Mouse (Mus musculus) myocyte (in vitro differentiated cells): ENCODE data around the gene Pkn1. TPM values are rescaled to one million over a fixed set of nuclear protein-coding genes. Genes with fewer than 3 reads are reported as not detected.

Experiments
- H3K27me3 ChIP-seq: one replicate; pipeline ENCODE4 v1.6.1; 2011; ENCODE audit not compliant: control insufficient read depth, insufficient read depth, insufficient read length
- H3K36me3 ChIP-seq: one replicate; pipeline ENCODE4 v1.6.1; 2011; ENCODE audit not compliant: control insufficient read depth, insufficient read depth
- H3K4me2 ChIP-seq: one replicate; pipeline ENCODE4 v1.6.1; 2011; ENCODE audit warnings: low read depth, control low read depth
- H3K4me3 ChIP-seq: one replicate; pipeline ENCODE4 v1.5.1; 2011; ENCODE audit warnings: mild to moderate bottlenecking, control low read depth, moderate library complexity
- H3K79me2 ChIP-seq: one replicate; pipeline ENCODE4 v1.6.1; 2011; ENCODE audit not compliant: control insufficient read depth, insufficient read depth
- H3ac ChIP-seq: one replicate; pipeline ENCODE4 v1.6.1; 2011; ENCODE audit not compliant: control insufficient read depth, insufficient read length
- CEBPB ChIP-seq: IDR thresholded peaks from 2 replicates; pipeline ENCODE4 v1.6.1; 2011; ENCODE audit warnings: mild to moderate bottlenecking, moderate library complexity; ENCODE audit not compliant: poor library complexity, insufficient read depth, severe bottlenecking
- E2F4 ChIP-seq: IDR thresholded peaks from one replicate; pipeline ENCODE4 v1.6.1; 2011; ENCODE audit warnings: mild to moderate bottlenecking, control low read depth, moderate library complexity; ENCODE audit not compliant: insufficient read depth
- MAX ChIP-seq: IDR thresholded peaks from one replicate; pipeline ENCODE4 v1.6.1; 2011; ENCODE audit warnings: low read depth, mild to moderate bottlenecking, control low read depth
- MYOD1 ChIP-seq, 3 experiments: IDR thresholded peaks; one replicate each; pipeline ENCODE4 v1.6.1; 2011; ENCODE audit warnings: control low read depth in 2 of 3, low read depth in 2 of 3, mild to moderate bottlenecking in 2 of 3, moderate library complexity in 1 of 3; ENCODE audit not compliant: insufficient read length in 2 of 3, control insufficient read depth in 1 of 3
- MYOG ChIP-seq, 3 experiments: IDR thresholded peaks; one replicate each; pipeline ENCODE4 v1.6.1; 2011; ENCODE audit warnings: control low read depth in 2 of 3, low read depth in 2 of 3, mild to moderate bottlenecking in 2 of 3; ENCODE audit not compliant: insufficient read length in 2 of 3, control insufficient read depth in 1 of 3, insufficient read depth in 1 of 3
- POLR2A ChIP-seq: IDR thresholded peaks from one replicate; pipeline ENCODE4 v1.6.1; 2011; ENCODE audit warnings: low read depth, mild to moderate bottlenecking, control low read depth, moderate library complexity; ENCODE audit not compliant: insufficient read length
- POLR2AphosphoS2 ChIP-seq: IDR thresholded peaks from one replicate; pipeline ENCODE4 v1.6.1; 2011; ENCODE audit warnings: low read depth, control low read depth; ENCODE audit not compliant: insufficient read length
- REST ChIP-seq: IDR thresholded peaks from one replicate; pipeline ENCODE4 v1.6.1; 2011; ENCODE audit warnings: mild to moderate bottlenecking, control low read depth, moderate library complexity; ENCODE audit not compliant: insufficient read depth, insufficient read length
- SRF ChIP-seq: IDR thresholded peaks from one replicate; pipeline ENCODE4 v1.6.1; 2011; ENCODE audit warnings: low read depth; ENCODE audit not compliant: control insufficient read depth, insufficient read length
- TCF12 ChIP-seq: IDR thresholded peaks from one replicate; pipeline ENCODE4 v1.6.1; 2011; ENCODE audit warnings: mild to moderate bottlenecking, control low read depth; ENCODE audit not compliant: poor library complexity, insufficient read depth, severe bottlenecking
- TCF3 ChIP-seq: IDR thresholded peaks from one replicate; pipeline ENCODE4 v1.6.1; 2011; ENCODE audit warnings: low read depth, control low read depth; ENCODE audit not compliant: insufficient read length
- USF1 ChIP-seq: IDR thresholded peaks from one replicate; pipeline ENCODE4 v1.6.1; 2011; ENCODE audit warnings: low read depth, mild to moderate bottlenecking, control low read depth, moderate library complexity
- polyA plus RNA-seq: library from polyadenylated mRNA; unstranded; fragments of >200 nt; fragmentation: generic; extraction: Trizol; gene quantifications from one replicate; pipeline ENCODE4 v1.2.1, GENCODE M21; 2012; ENCODE audit warnings: missing spikeins

Gene Pkn1
- polyA plus RNA-seq, 1 experiment = 34.1 TPM

DNA sequence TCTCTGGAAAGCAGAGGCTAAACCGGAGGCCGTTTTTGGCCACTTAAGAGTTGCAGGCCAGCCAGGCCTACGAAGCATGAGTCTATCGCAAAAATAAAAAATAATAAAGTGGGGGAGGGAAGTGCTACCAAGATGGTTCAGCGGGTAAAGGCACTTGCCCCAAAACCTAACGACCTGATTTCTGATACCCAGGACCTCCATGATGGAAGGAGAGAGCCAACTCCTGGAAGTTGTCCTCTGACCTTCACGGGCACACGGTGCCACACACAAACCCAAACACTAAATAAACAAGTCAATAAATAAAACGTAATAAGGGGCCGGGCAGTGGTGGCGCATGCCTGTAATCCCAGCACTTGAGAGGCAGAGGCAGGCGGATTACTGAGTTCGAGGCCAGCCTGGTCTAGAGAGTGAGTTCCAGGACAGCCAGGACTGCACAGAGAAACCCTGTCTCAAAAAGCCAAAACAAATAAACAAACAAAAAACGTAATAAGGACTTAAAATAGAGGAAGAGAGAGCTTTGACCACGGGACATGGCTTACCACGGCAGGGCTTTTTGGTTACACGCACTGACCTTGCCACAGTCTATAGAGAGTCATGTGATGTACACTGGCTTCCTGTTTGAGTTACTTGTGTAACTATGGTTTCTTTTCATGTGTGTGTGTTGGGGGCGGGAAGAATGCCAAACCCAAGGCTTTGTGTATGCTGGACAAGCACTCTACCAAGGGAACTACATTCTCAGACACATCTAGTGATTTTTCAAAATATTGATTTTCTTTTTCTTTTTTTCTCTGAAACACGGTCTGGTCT, 43.1 kb upstream of the Pkn1 start:
- Histone ChIP-seq H3K4me2 (peak overlapping the region; percentile 78), H3K27me3 (no peaks in the 10 kb centered on the region), H3K4me3 (peak overlapping the region; percentile 79), H3ac (peak overlapping the region; percentile 41), H3K36me3 (no peaks in the 10 kb centered on the region), H3K79me2 (peaks cover 17% of the 10 kb centered on the region)
- TF ChIP-seq MAX (no peak), USF1 (peak; percentile 19), E2F4 (no peak), CEBPB (no peak), MYOD1 (IDR thresholded peaks at IDR 0.05; ENCODE audit: control insufficient read depth in 1 of 3, insufficient read length in 2 of 3, low read depth in 2 of 3) (no peak), REST (no peak), MYOG (IDR thresholded peaks at IDR 0.05; ENCODE audit: control insufficient read depth in 1 of 3, insufficient read depth in 1 of 3, insufficient read length in 2 of 3, low read depth in 2 of 3) (no peak)

DNA sequence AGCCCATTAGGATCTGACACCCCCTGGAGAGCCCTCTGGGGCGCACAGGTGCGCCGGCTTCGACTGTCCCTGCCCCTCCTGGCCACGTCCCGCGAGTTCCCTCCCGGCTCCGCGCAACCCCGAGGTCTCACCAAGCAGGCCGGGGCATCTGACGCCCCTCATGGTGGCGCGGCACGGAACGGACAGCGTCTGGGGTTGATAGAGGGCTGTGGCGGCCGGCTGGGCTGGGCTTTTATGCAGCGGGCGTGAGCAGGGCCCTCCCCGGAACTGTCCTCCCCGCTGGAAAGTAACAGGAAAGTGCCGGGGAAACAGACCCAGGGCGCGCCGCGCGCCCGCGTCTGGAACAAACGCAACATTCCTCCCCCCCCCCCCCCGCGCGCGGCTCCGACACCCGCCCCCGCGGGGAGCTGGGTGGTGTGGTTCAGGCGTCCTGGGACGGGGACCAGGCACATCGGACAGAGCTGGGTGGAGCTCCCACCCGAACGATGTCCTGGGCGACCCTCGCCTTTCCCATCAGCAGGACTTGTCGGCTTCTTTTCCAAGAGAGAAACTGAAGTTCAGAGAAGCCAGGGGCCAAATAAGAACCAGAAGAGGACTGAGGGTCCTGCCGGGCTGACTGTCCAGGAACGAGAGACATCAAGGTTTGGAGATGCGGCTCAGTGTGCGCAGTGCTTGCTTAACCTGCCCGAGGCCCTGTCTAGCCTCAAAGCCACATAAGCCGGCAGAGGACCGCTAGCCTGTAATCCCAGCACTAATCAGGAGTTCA, 42.2 kb upstream of the Pkn1 start, which contains the start of gene Adgre5:
Gene Adgre5, minus strand, starts transcription at position 351 of the 766 bp plus-strand sequence.
- H3K4me3 ChIP-seq = peak within 1 kb of the TSS; percentile 79
- H3K36me3 ChIP-seq = no peaks in the 10 kb centered on the region
- H3K4me2 ChIP-seq = peak within 1 kb of the TSS; percentile 85
- peak within 1 kb of the TSS; percentile 41 for H3ac ChIP-seq
- TF ChIP-seq POLR2AphosphoS2 = peak; percentile 74
- no peak for TF ChIP-seq REST
- TF ChIP-seq MYOG (IDR thresholded peaks at IDR 0.05; ENCODE audit: control insufficient read depth in 1 of 3, insufficient read depth in 1 of 3, insufficient read length in 2 of 3, low read depth in 2 of 3) = peak in 1 of 3 experiments; percentile 31
- TF ChIP-seq TCF3 = no peak
- no peak for TF ChIP-seq TCF12
- peak; percentile 89 for TF ChIP-seq POLR2A
- no peak for TF ChIP-seq SRF
- TF ChIP-seq MYOD1 (IDR thresholded peaks at IDR 0.05; ENCODE audit: control insufficient read depth in 1 of 3, insufficient read length in 2 of 3, low read depth in 2 of 3) = peak in 1 of 3 experiments; percentile 43
- H3K27me3 ChIP-seq = no peaks in the 10 kb centered on the region
- peaks cover 26% of the 10 kb centered on the region for H3K79me2 ChIP-seq

DNA sequence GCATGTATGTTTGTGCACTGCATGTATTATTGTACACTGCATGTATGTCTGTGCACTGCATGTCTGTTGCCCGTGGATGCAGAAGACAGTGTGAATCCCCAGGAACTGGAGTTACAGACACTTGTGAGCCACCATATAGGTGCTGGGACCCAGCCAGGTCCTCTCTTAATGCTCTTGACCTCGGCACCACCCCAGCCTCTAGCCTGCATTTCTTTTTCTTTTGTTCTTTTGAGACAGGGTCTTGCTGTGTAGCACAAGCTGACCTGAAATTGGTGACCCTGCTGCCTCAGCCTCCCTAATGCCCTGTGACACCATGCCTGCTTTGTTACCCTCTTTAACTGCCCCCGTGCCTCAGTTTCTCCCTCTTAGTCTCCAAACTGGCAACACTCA, 41.6 kb upstream of the Pkn1 start:
- peak overlapping the region; percentile 79 for H3K4me3 ChIP-seq
- peaks cover 32% of the 10 kb centered on the region for H3K79me2 ChIP-seq
- no peaks in the 10 kb centered on the region for H3K36me3 ChIP-seq
- peak; percentile 24 for TF ChIP-seq POLR2A
- TF ChIP-seq POLR2AphosphoS2 = no peak
- no peak for TF ChIP-seq MAX
- TF ChIP-seq TCF3 = no peak
- no peak for TF ChIP-seq E2F4
- H3K4me2 ChIP-seq = peak overlapping the region; percentile 85
- no peaks in the 10 kb centered on the region for H3K27me3 ChIP-seq
- peak overlapping the region; percentile 41 for H3ac ChIP-seq

DNA sequence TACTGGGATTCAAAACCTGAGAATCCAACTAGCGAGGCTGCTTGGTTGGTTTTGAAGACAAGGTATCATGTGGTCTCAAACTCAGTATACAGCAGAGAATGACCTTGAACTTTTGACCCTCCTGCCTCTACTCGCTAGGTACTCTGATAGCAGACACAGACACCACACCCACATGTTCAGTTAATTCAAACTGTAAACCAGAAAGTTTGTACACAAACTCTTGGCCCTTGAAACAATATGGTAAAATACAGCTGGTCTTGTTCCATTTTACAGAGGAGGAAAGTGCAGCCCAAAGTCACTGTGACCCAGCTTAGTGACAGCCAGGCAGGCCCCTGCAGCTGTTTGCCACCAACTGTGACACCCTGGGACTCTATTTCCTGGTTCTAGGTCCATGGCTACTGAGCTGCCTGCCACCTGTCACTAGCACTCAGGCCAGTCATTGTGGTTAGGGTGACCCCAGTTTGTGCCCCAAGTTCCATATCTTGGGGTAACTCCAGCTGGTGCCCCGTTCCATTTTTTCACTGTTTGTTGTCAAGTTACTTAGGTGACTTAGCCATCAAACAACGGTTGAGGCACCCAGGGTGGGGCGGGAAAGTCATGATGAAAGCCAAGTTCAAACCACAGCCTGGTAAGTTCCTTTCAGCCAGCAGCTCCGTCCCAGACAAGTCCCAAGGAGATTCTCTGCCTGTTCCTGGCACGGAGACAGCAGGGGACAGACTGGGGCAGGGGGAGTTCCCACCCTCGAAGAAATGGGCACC, 40.9 kb upstream of the Pkn1 start:
- peak overlapping the region; percentile 79 for H3K4me3 ChIP-seq
- no peak for TF ChIP-seq POLR2AphosphoS2
- TF ChIP-seq POLR2A = no peak
- TF ChIP-seq MYOG (IDR thresholded peaks at IDR 0.05; ENCODE audit: control insufficient read depth in 1 of 3, insufficient read depth in 1 of 3, insufficient read length in 2 of 3, low read depth in 2 of 3) = peak; percentile 89 to 98 (median 94)
- TF ChIP-seq TCF3 = peak; percentile 95
- no peak for TF ChIP-seq CEBPB
- TF ChIP-seq USF1 = no peak
- no peak for TF ChIP-seq MAX
- no peak for TF ChIP-seq REST
- no peak for TF ChIP-seq E2F4
- peak; percentile 99 for TF ChIP-seq MYOD1 (IDR thresholded peaks at IDR 0.05; ENCODE audit: control insufficient read depth in 1 of 3, insufficient read length in 2 of 3, low read depth in 2 of 3)
- no peak for TF ChIP-seq SRF
- peak; percentile 97 for TF ChIP-seq TCF12

More for the DNA sequence above, 40.9 kb upstream of the Pkn1 start:
- H3K36me3 ChIP-seq = no peaks in the 10 kb centered on the region
- H3ac ChIP-seq = peak overlapping the region; percentile 41
- no peaks in the 10 kb centered on the region for H3K27me3 ChIP-seq
- peaks cover 38% of the 10 kb centered on the region for H3K79me2 ChIP-seq
- H3K4me2 ChIP-seq = peak overlapping the region; percentile 85
